Mouse (Mus musculus) neural tube, embryonic 11.5 days (tissue): ENCODE measurements around the gene Tmem221. TPM values are rescaled to one million over a fixed set of nuclear protein-coding genes. Genes with fewer than 3 reads are reported as not detected.

Experiments
- ATAC-seq: fragments of 200-750 bp; cut with Nextera tagmentation; 2 replicates; pipeline ENCODE4 v1.8.0; 2017; ENCODE audit warnings: moderate number of reproducible peaks, mild to moderate bottlenecking, moderate TSS enrichment, moderate library complexity; ENCODE audit not compliant: insufficient read depth, low FRiP score, low TSS enrichment
- DNase-seq: peaks from one replicate; pipeline ENCODE4 v3.0.0-alpha.2; 2015; ENCODE audit warnings: low spot score
- H3K27ac ChIP-seq: fragments of 300-500 bp; sonication (generic); 2 replicates; pipeline ENCODE4 v1.5.1; 2014; ENCODE audit warnings: low read depth, mild to moderate bottlenecking, low read length
- H3K27me3 ChIP-seq: fragments of 300-500 bp; sonication (generic); 2 replicates; pipeline ENCODE4 v1.6.1; 2014; ENCODE audit warnings: mild to moderate bottlenecking, low read length, mixed read lengths; ENCODE audit not compliant: control insufficient read depth, insufficient read depth
- H3K36me3 ChIP-seq: fragments of 300-500 bp; sonication (generic); 2 replicates; pipeline ENCODE4 v1.6.1; 2014; ENCODE audit warnings: mild to moderate bottlenecking, low read length, moderate library complexity, mixed read lengths; ENCODE audit not compliant: control insufficient read depth, insufficient read depth
- H3K4me1 ChIP-seq: fragments of 300-500 bp; sonication (generic); 2 replicates; pipeline ENCODE4 v1.6.1; 2014; ENCODE audit warnings: low read length, mixed read lengths; ENCODE audit not compliant: control insufficient read depth, insufficient read depth
- H3K4me2 ChIP-seq: fragments of 300-500 bp; sonication (generic); 2 replicates; pipeline ENCODE4 v1.6.1; 2014; ENCODE audit warnings: low read depth, mild to moderate bottlenecking, moderate library complexity
- H3K4me3 ChIP-seq: fragments of 300-500 bp; sonication (generic); 2 replicates; pipeline ENCODE4 v1.5.1; 2014; ENCODE audit warnings: low read depth, low read length
- H3K9ac ChIP-seq: fragments of 300-500 bp; sonication (generic); 2 replicates; pipeline ENCODE4 v1.6.1; 2014; ENCODE audit warnings: mild to moderate bottlenecking, low read length
- H3K9me3 ChIP-seq: fragments of 300-500 bp; sonication (generic); 2 replicates; pipeline ENCODE4 v1.6.1; 2016; ENCODE audit warnings: low read length; ENCODE audit not compliant: control insufficient read depth
- WGBS: fragments of 180-500 bp; shearing (Covaris S2); extraction: QIAGEN DNeasy Blood & Tissue Kit; methylation state at CpG from one replicate; pipeline ENCODE4 v1.1.7; 2014; 5-methylcytosine and 5-hydroxymethylcytosine counted together
- polyA plus RNA-seq: library from polyadenylated mRNA; unstranded; fragments of >200 nt; fragmentation: Nextera tagmentation; extraction: Ambion mirVana; gene quantifications from 2 replicates; pipeline ENCODE4 v1.2.1, GENCODE M21; 2014

The Tmem221 gene
- polyA plus RNA-seq, 1 experiment from 2014 or later, result not detected

DNA sequence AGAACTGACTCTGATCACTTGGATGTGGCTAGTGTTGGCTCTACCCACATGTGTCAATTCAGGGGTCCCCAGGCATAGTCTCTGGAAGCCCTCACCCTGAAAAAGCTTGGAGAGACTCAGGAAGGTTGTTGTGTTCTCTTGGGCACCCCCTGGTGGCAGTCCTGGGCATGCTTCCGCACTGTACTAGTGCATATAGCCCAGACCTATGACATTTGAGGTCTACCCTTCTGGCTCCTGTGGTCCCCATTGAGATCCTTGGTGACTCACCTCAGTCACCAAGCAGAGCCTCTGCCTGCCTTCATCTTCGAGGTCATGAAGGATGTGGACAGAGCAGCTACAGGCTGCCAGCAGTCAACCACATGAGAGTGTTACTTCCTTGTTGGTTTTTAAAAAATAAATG, 28.2 kb upstream of the Tmem221 start:
- Histone ChIP-seq H3K36me3 (no peaks in the 10 kb centered on the region), H3K4me2 (no peak overlapping the region), H3K27me3 (no peaks in the 10 kb centered on the region), H3K27ac (no peak overlapping the region), H3K9me3 (no peaks in the 10 kb centered on the region), H3K9ac (no peak overlapping the region), H3K4me3 (no peak overlapping the region), H3K4me1 (peaks cover 3% of the 10 kb centered on the region; the same call in 1 of the 2 replicates)
- WGBS, result 75% methylated on average over 2 of the region's 2 CpGs
- no peak for ATAC-seq
- peak; percentile 37 for DNase-seq

DNA sequence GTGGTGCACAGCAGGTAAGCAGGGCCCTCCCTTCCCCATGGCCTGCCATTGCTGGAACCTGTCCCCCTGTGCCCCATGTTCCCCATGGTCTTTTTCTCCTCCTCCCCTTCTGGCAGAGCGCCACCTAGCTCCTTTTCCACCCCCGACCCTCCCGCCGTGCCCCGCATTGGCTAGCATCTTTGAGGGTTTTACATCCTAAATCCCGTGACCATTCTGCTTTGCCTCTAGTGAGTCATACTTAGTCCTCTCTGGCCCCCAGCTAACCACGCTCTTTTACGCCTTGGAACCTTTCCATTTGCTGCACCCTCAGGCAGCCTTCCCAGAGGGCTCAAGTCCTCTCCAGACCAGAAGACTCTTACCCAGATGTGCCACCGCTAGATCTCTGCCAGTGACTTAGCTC, 21.5 kb upstream of the Tmem221 start:
- Histone ChIP-seq H3K27ac (no peak overlapping the region), H3K4me3 (no peak overlapping the region), H3K9me3 (no peaks in the 10 kb centered on the region), H3K36me3 (no peaks in the 10 kb centered on the region; the same call in 1 of the 2 replicates), H3K9ac (no peak overlapping the region), H3K4me2 (no peak overlapping the region), H3K4me1 (no peaks in the 10 kb centered on the region), H3K27me3 (no peaks in the 10 kb centered on the region)
- ATAC-seq, result no peak
- DNase-seq, result no peak
- WGBS, result 35% methylated on average over 9 of the region's 9 CpGs

DNA sequence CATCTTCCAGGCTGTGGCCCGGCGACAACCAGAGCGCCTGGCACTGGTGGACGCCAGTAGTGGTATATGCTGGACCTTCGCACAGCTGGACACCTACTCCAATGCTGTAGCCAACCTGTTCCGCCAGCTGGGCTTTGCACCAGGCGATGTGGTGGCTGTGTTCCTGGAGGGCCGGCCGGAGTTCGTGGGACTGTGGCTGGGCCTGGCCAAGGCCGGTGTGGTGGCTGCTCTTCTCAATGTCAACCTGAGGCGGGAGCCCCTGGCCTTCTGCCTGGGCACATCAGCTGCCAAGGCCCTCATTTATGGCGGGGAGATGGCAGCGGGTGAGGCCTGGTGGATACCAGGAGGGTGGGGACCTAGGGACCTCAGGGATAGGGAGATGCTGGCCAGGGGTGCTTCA, 20.8 kb upstream of the Tmem221 start:
- Histone ChIP-seq H3K36me3 (no peaks in the 10 kb centered on the region; the same call in 1 of the 2 replicates), H3K4me2 (no peak overlapping the region), H3K9me3 (no peaks in the 10 kb centered on the region), H3K4me3 (no peak overlapping the region), H3K4me1 (no peaks in the 10 kb centered on the region), H3K27ac (no peak overlapping the region), H3K27me3 (no peaks in the 10 kb centered on the region), H3K9ac (no peak overlapping the region)
- DNase-seq, result no peak
- WGBS, result 91% methylated on average over 14 of the region's 14 CpGs
- ATAC-seq, result no peak

DNA sequence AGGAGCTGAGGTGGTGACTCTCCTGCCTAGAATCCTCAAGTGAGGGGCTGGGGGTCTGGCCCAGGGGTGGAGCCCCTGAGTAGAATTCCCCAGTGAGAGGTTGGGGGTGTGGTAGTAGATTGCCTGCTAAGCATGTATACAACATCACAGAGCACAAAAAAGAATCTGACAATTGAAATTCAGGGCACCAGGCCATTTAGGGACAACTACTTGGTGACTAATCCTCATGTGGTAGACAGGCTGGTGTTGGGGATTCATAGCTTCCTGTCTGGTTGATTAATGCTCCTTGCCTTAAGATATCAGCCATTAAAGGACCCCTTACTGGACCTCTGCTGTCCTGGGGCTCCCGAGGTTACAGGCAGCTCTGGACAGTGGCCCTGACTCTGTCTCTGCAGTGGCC, 20.3 kb upstream of the Tmem221 start:
- no peak for DNase-seq
- 83% methylated on average over 1 of the region's 1 CpGs for WGBS
- no peak overlapping the region for H3K9ac ChIP-seq
- no peak overlapping the region for H3K4me2 ChIP-seq
- H3K27ac ChIP-seq, result no peak overlapping the region
- no peaks in the 10 kb centered on the region for H3K27me3 ChIP-seq
- no peak overlapping the region for H3K4me3 ChIP-seq
- H3K4me1 ChIP-seq, result no peaks in the 10 kb centered on the region
- no peaks in the 10 kb centered on the region; the same call in 1 of the 2 replicates for H3K36me3 ChIP-seq
- ATAC-seq, result no peak
- no peaks in the 10 kb centered on the region for H3K9me3 ChIP-seq

DNA sequence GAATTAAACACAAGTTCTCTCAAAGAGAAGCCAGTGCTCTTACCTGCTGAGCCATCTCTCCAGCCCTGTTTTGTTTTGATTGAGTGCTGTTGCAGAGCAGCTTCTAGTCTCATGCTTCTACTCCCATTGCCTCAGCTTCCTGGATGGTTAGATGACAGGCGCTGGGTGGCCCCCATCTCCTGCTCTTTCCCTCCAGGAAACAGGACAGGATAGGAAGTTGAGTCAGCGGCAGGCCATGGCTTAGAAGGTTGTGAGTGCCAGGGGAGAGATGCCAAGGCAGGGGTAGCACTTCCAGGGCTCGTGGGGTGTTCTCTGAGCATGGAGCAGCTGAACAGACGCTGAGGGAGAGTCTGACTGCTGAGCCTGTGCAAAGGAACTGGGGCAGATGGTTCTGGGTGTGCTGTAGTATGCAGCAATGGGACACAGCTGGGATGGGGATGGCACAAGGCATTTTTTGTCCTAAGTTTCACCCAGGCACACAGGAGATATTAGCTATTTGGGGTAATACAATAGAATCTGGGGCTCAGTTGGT, 19.3 kb upstream of the Tmem221 start:
- Histone ChIP-seq H3K4me2 (no peak overlapping the region), H3K9me3 (no peaks in the 10 kb centered on the region), H3K4me3 (no peak overlapping the region), H3K9ac (no peak overlapping the region), H3K27ac (no peak overlapping the region), H3K4me1 (no peaks in the 10 kb centered on the region), H3K36me3 (no peaks in the 10 kb centered on the region; the same call in 1 of the 2 replicates), H3K27me3 (no peaks in the 10 kb centered on the region)
- 73% methylated on average over 4 of the region's 4 CpGs for WGBS
- DNase-seq (no peak), ATAC-seq (no peak)

DNA sequence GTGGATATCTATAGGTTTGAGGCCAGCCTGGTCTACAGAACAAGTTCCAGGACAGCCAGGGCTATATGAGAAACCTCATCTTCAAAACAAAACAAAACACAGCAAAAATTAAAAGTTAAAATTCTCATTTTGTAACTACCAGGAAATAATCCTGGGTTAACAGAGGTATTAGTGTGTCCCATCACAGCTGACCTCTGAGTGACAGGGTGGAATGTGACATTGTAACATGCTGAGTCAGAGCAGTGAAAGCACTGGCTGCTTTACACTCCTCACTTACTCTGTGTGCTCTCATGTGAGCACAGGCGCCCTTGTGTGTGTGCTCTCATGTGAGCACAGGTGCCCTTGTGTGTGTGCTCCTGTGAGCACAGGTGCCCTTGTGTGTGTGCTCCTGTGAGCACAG, 16.3 kb upstream of the Tmem221 start:
- Histone ChIP-seq H3K4me2 (no peak overlapping the region), H3K9ac (no peak overlapping the region), H3K9me3 (no peaks in the 10 kb centered on the region), H3K4me3 (no peak overlapping the region), H3K4me1 (peaks cover 9% of the 10 kb centered on the region; the same call in 1 of the 2 replicates), H3K27ac (no peak overlapping the region), H3K36me3 (no peaks in the 10 kb centered on the region), H3K27me3 (no peaks in the 10 kb centered on the region)
- ATAC-seq, result no peak
- whole genome bisulfite sequencing, result 67% methylated on average over 1 of the region's 1 CpGs
- no peak for DNase-seq

DNA sequence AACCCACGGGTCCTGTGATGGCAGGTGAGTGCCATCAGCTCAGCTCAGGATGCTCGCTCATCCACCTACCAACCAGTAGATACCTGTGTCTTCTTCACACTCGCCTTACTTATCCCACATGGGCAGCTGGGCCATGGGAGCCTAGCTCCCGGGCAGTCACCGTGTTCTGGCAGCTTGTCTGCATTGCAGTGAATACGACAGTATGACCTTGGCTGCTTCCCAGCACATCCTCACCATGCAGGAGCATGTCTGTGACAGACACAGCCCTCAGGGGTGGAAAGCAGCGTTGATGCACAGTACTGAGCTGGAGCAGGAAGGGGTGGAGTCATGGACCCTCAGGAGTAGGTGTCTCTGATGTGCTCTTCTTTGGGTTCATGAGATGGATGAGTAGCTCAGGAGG, 15.8 kb upstream of the Tmem221 start:
- no peak overlapping the region for H3K4me2 ChIP-seq
- ATAC-seq (no peak), DNase-seq (no peak)
- H3K9me3 ChIP-seq, result no peaks in the 10 kb centered on the region
- no peak overlapping the region for H3K4me3 ChIP-seq
- no peak overlapping the region for H3K27ac ChIP-seq
- WGBS, result 80% methylated on average over 7 of the region's 7 CpGs
- peaks cover 9% of the 10 kb centered on the region; the same call in 1 of the 2 replicates for H3K4me1 ChIP-seq
- no peaks in the 10 kb centered on the region for H3K36me3 ChIP-seq
- no peaks in the 10 kb centered on the region for H3K27me3 ChIP-seq
- no peak overlapping the region for H3K9ac ChIP-seq

DNA sequence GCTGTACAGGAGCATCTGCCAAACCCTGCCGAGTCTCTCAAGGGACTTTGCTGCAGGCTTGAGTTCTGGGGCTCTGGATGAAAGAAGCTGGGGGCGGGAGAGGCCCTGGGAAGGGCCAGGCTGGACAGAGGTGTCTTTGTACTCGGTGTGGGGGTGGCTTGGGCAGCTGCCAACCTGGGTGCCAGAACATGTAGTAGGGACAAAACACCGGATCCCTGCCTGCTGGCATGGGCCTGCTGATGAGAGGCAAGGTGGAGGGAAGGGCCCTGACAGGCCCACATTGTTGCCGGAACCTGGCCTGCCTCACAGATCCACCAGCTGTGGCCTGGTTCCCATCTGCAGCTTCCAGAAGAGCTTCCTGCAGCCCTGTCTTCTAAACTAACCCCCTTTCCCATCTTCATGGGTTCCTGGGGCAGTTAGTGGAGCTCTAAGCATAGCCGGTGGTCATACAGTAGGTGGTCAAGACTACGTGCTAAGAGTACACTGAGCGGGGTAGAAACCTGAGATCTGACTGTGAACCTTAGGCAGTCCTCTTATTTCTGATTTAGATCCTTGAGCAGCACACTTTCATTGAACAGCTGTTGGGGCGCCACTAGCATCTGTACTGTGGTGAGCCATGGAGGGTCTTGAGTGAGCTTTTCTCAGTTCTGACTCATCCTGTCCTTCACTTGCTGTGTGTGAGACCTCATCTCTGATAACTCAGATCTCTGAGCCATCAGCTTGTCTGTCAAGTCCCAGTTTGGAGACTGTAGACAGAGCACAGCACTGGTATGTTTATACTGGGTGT, 14.4 kb upstream of the Tmem221 start:
- H3K4me2 ChIP-seq, result no peak overlapping the region
- H3K4me3 ChIP-seq, result no peak overlapping the region

DNA sequence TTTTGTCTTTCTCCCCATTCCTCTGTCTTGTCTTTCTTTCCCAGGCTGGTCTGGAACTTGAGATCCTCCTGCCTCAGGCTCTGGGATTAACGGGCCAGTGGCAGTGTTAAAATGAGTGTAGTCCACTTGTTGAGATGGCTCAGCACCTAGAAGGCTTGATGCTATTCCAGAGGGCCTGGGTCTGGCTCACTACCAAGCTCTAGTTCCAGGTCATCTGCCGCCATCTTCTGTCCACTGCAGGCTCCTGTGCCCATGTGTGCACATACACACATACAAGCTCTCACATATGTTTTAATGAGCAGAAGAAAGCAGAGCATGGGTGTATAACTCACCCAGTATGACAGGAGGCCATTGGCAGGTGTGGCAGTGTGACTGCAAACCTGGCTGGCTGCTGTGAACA, 13.4 kb upstream of the Tmem221 start:
- no peak for ATAC-seq
- H3K36me3 ChIP-seq, result no peaks in the 10 kb centered on the region
- H3K9me3 ChIP-seq, result no peaks in the 10 kb centered on the region
- H3K4me2 ChIP-seq, result no peak overlapping the region
- 88% methylated on average over 2 of the region's 2 CpGs for WGBS
- peaks cover 9% of the 10 kb centered on the region for H3K27me3 ChIP-seq
- H3K9ac ChIP-seq, result no peak overlapping the region
- H3K27ac ChIP-seq, result no peak overlapping the region
- no peak for DNase-seq
- peaks cover 9% of the 10 kb centered on the region; the same call in 1 of the 2 replicates for H3K4me1 ChIP-seq
- no peak overlapping the region for H3K4me3 ChIP-seq

More for the DNA sequence above, 14.4 kb upstream of the Tmem221 start:
- Histone ChIP-seq H3K9ac (no peak overlapping the region), H3K9me3 (no peaks in the 10 kb centered on the region), H3K27ac (no peak overlapping the region), H3K36me3 (no peaks in the 10 kb centered on the region), H3K27me3 (peaks cover 9% of the 10 kb centered on the region), H3K4me1 (peaks cover 9% of the 10 kb centered on the region; the same call in 1 of the 2 replicates)
- ATAC-seq, result no peak
- no peak for DNase-seq
- 83% methylated on average over 9 of the region's 9 CpGs for WGBS
